Mouse (Mus musculus) liver, adult 2 months (tissue): ENCODE data around the gene Foxp4. TPM values are rescaled to one million over a fixed set of nuclear protein-coding genes. Genes with fewer than 3 reads are reported as not detected.

Experiments
- DNase-seq: peaks from one replicate; pipeline ENCODE4 v3.0.0-alpha.2; 2011; ENCODE audit warnings: low read depth, low spot score; ENCODE audit errors: extremely low read depth
- H3K27ac ChIP-seq: fragments of 200-500 bp; replicated peaks from 2 replicates; pipeline ENCODE4 v1.5.1; 2012; ENCODE audit warnings: low read depth, mild to moderate bottlenecking, control low read depth, inconsistent platforms, low read length; ENCODE audit not compliant: insufficient read depth
- H3K27me3 ChIP-seq: fragments of 200-500 bp; 2 replicates; pipeline ENCODE4 v1.6.1; 2012; ENCODE audit warnings: mild to moderate bottlenecking, moderate library complexity, low read length, inconsistent platforms; ENCODE audit not compliant: control insufficient read depth, insufficient read depth
- H3K36me3 ChIP-seq: fragments of 200-500 bp; 2 replicates; pipeline ENCODE4 v1.6.1; 2012; ENCODE audit warnings: low read length, inconsistent platforms; ENCODE audit not compliant: control insufficient read depth, insufficient read depth
- H3K4me1 ChIP-seq: fragments of 200-500 bp; 2 replicates; pipeline ENCODE4 v1.6.1; 2011; ENCODE audit warnings: low read length; ENCODE audit not compliant: control insufficient read depth, insufficient read depth
- H3K4me3 ChIP-seq: fragments of 200-500 bp; 2 replicates; pipeline ENCODE4 v1.5.1; 2011; ENCODE audit warnings: low read depth, mild to moderate bottlenecking, control low read depth, low read length, moderate library complexity; ENCODE audit not compliant: insufficient read depth
- H3K79me2 ChIP-seq: fragments of 200-500 bp; 2 replicates; pipeline ENCODE4 v1.6.1; 2012; ENCODE audit warnings: inconsistent platforms, mild to moderate bottlenecking, low read length, moderate library complexity; ENCODE audit not compliant: control insufficient read depth, insufficient read depth
- H3K9ac ChIP-seq: fragments of 200-500 bp; 2 replicates; pipeline ENCODE4 v1.6.1; 2012; ENCODE audit warnings: low read depth, mild to moderate bottlenecking, control low read depth, inconsistent platforms, low read length
- CTCF ChIP-seq: fragments of 200-500 bp; IDR thresholded peaks from 2 replicates; pipeline ENCODE4 v1.5.1; 2011; ENCODE audit warnings: low read depth, low read length, control low read depth
- POLR2A ChIP-seq: fragments of 200-500 bp; IDR thresholded peaks from 2 replicates; pipeline ENCODE4 v1.6.1; 2011; ENCODE audit warnings: low read length, control low read depth; ENCODE audit not compliant: insufficient read depth; ENCODE audit errors: extremely low read depth
- WGBS: fragments of 180-500 bp; shearing (Covaris S2); methylation state at CpG from one replicate; pipeline ENCODE4 v1.1.7; 2018; 5-methylcytosine and 5-hydroxymethylcytosine counted together
- polyA plus RNA-seq: library from polyadenylated mRNA; depleted of rRNA; stranded (reverse); fragments of >200 nt; gene quantifications from 2 replicates; pipeline ENCODE4 v1.2.3, GENCODE M21; 2012
- total RNA-seq: library from RNA; depleted of rRNA; stranded (reverse); fragments of >200 nt; gene quantifications from 2 replicates; pipeline ENCODE4 v1.2.3, GENCODE M21; 2014

Gene Foxp4
- total and polyA plus RNA-seq, 2 experiments, result 2.0 to 24.6 TPM

DNA sequence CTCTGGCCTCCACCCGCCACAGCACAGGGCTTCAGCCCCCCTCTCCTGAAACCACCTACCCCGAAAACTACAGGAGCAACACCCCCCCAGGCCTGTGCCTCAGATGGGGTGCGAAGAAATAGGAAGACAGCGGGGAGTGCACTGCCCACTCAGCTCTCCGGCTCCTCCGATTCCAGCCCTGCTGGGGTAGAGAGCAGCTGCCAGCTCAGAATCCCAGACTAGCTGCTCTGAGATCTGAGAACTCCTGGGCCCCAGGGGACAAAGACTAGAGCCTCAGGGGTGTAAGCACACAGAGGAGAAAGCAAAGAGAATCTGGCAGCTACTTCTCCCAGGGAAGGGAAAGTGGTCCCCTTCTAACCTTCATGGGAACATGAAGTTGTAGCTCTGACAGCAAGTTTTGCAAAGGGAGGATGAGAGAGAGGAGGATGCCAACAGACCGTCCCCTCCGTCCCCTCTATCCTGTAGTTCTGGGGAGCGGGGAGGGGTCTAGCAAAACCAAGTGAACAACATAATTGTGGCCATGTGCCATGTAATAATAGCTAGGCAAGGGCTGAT lies 17.0 kb downstream of the Foxp4 start:
- DNase-seq, result no peak
- TF ChIP-seq POLR2A (no peak), CTCF (no peak)
- peaks cover 13% of the 10 kb centered on the region; the same call in 1 of the 2 replicates for H3K79me2 ChIP-seq
- 96% methylated on average over 9 of the region's 9 CpGs for WGBS
- peaks cover 6% of the 10 kb centered on the region; the same call in 1 of the 2 replicates for H3K4me1 ChIP-seq
- no peak overlapping the region for H3K9ac ChIP-seq
- H3K27ac ChIP-seq, result no peak overlapping the region
- no peak overlapping the region for H3K4me3 ChIP-seq
- no peaks in the 10 kb centered on the region for H3K36me3 ChIP-seq
- H3K27me3 ChIP-seq, result no peaks in the 10 kb centered on the region

DNA sequence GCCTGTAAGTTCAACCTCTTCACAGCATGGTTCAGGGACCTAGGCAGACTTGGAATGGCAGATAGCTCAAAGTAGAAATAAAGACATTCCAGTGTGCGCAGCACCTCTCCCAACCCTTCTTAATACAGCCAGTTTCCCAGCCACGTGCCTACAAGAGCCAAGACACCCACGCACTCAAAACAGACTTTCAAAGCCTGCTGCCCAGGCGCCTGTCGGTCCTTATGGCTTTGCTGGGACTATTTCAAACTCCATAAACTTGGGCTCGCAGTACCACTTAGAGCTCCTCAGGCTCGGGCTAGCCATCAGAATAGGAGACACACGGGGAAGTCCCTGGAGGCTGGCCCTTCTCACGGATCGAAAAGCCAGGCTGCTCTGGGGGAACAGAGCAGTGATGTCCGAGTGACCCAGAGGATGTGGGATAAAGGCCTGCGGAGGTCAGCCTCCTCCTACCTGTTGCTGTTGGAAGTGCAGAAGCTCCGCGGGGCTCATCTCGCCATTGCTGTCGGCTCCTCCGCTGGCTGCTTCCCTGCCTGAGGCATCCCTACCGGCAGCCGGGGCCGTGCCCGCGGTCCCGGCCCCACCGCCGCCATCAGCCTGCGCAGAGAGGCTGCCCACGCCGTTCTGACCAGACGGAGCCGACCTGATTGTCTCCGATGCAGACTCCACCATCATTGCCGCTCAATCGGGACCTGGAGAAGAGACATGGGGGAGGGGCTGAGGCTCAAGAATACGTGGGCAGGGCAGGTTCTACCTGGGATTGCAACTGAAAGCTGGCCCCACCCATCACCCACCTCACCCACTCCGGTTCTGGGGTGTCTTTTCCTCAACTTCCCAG lies 20.4 kb downstream of the Foxp4 start:
- Histone ChIP-seq H3K27ac (no peak overlapping the region), H3K4me3 (no peak overlapping the region), H3K4me1 (peaks cover 6% of the 10 kb centered on the region), H3K79me2 (peaks cover 13% of the 10 kb centered on the region; the same call in 1 of the 2 replicates), H3K27me3 (no peaks in the 10 kb centered on the region), H3K36me3 (no peaks in the 10 kb centered on the region), H3K9ac (no peak overlapping the region)
- no peak for DNase-seq
- WGBS, result 82% methylated on average over 35 of the region's 35 CpGs
- no peak for TF ChIP-seq CTCF
- TF ChIP-seq POLR2A, result no peak

- TF ChIP-seq CTCF, result peak; percentile 37
- TF ChIP-seq POLR2A, result no peak
- DNase-seq, result peak; percentile 32
- Histone ChIP-seq H3K27me3 (no peaks in the 10 kb centered on the region), H3K79me2 (no peaks in the 10 kb centered on the region), H3K36me3 (no peaks in the 10 kb centered on the region), H3K27ac (no peak overlapping the region), H3K9ac (no peak overlapping the region), H3K4me3 (no peak overlapping the region), H3K4me1 (peaks cover 8% of the 10 kb centered on the region)
- WGBS, result 85% methylated on average over 3 of the region's 3 CpGs
These were observed 22.7 kb downstream of the Foxp4 start for GRCm38 (mm10) chr17:47901782-47902181.

DNA sequence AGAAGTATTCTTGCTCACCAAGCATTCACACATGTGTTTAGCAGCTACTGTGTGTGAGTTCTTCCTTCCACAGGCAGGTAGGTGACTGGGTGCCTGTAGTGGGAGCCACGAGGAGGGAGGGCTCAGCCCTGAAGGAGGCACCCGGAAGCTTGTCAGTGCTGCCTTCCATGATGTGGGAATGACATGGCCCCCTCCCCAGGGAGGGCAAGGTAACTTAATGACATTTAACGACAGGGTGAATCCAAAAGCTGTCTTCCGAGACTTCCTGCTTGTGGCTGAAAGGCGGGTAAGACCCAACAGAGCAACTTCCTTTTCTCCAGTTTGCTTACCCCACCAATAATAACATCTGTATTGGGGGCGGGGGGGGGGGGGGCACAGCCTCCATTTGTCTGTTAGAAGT lies 23.7 kb downstream of the Foxp4 start:
- DNase-seq, result no peak
- Histone ChIP-seq H3K79me2 (no peaks in the 10 kb centered on the region), H3K4me3 (no peak overlapping the region), H3K4me1 (peaks cover 8% of the 10 kb centered on the region), H3K27me3 (no peaks in the 10 kb centered on the region), H3K9ac (no peak overlapping the region), H3K36me3 (no peaks in the 10 kb centered on the region), H3K27ac (no peak overlapping the region)
- WGBS, result 78% methylated on average over 6 of the region's 6 CpGs
- no peak for TF ChIP-seq POLR2A
- TF ChIP-seq CTCF, result no peak

GRCm38 (mm10) chr17:47899156-47899555 lies 25.3 kb downstream of the Foxp4 start:
- Histone ChIP-seq H3K79me2 (no peaks in the 10 kb centered on the region), H3K27me3 (no peaks in the 10 kb centered on the region), H3K36me3 (no peaks in the 10 kb centered on the region), H3K9ac (no peak overlapping the region), H3K27ac (peak overlapping the region; percentile 50; the same call in 1 of the 2 replicates), H3K4me1 (peaks cover 8% of the 10 kb centered on the region), H3K4me3 (no peak overlapping the region)
- TF ChIP-seq CTCF (no peak), POLR2A (no peak)
- 12% methylated on average over 4 of the region's 4 CpGs for WGBS
- peak; percentile 75 for DNase-seq
